Mouse (Mus musculus): ENCODE measurements around the gene Lrch1. TPM values are rescaled to one million over a fixed set of nuclear protein-coding genes. Genes with fewer than 3 reads are reported as not detected.

Lrch1 gene
- polyA plus RNA-seq, 1 experiment, result 11.5 TPM

- Histone ChIP-seq H3K27ac (ENCODE audit: insufficient read depth, low read length) (no peak overlapping the region), H3K36me3 (ENCODE audit: control insufficient read depth, insufficient read depth, low read length) (peaks cover 29% of the 10 kb centered on the region), H3K27me3 (ENCODE audit: control insufficient read depth, insufficient read depth, low read length) (no peaks in the 10 kb centered on the region), H3K4me3 (ENCODE audit: extremely low read depth, insufficient read depth, insufficient read length) (no peak overlapping the region), H3K4me1 (ENCODE audit: control insufficient read depth, insufficient read depth, insufficient read length) (no peaks in the 10 kb centered on the region)
- WGBS, result 95% methylated on average over 5 of the region's 5 CpGs
- no peak for DNase-seq (ENCODE audit: low read depth in 1 of 2, low spot score in 2 of 2)
- TF ChIP-seq POLR2A (IDR thresholded peaks at IDR 0.05; ENCODE audit: low read depth, low read length) (no peak), CTCF (IDR thresholded peaks at IDR 0.05; ENCODE audit: extremely low read depth, insufficient read depth, insufficient read length, insufficient replicate concordance) (no peak)
These were observed 157.1 kb downstream of the Lrch1 start for GRCm38 (mm10) chr14:74790535-74790934.

GRCm38 (mm10) chr14:74788766-74789165 is 158.9 kb downstream of the Lrch1 start:
- Histone ChIP-seq H3K27me3 (ENCODE audit: control insufficient read depth, insufficient read depth, low read length) (no peaks in the 10 kb centered on the region), H3K36me3 (ENCODE audit: control insufficient read depth, insufficient read depth, low read length) (peaks cover 33% of the 10 kb centered on the region), H3K4me1 (ENCODE audit: control insufficient read depth, insufficient read depth, insufficient read length) (no peaks in the 10 kb centered on the region), H3K27ac (ENCODE audit: insufficient read depth, low read length) (no peak overlapping the region), H3K4me3 (ENCODE audit: extremely low read depth, insufficient read depth, insufficient read length) (no peak overlapping the region)
- TF ChIP-seq CTCF (IDR thresholded peaks at IDR 0.05; ENCODE audit: extremely low read depth, insufficient read depth, insufficient read length, insufficient replicate concordance) (peak; percentile 7; the same call in 1 of the 2 replicates), POLR2A (IDR thresholded peaks at IDR 0.05; ENCODE audit: low read depth, low read length) (no peak)
- DNase-seq (ENCODE audit: low read depth in 1 of 2, low spot score in 2 of 2), result no peak
- 82% methylated on average over 8 of the region's 8 CpGs for WGBS

DNA sequence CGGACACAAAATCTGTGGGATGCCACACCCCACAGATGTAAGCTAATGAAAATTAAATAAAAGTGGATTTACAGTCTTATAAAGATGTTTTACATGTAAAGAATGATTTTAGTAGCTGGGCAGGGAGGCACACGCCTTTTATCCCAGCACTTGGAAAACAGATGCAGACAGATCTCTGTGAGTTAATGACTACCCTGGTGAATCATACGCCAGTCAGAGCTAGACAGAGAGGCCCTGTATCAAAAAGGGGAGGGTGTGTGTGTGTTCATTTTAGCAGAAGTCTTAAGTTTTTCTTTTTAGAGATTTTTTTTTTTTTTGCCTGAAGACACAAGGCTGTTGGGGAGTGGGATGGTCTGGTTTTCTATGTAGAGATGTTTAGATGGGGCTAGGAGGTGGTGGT is 160.0 kb downstream of the Lrch1 start:
- 100% methylated on average over 3 of the region's 3 CpGs for WGBS

DNA sequence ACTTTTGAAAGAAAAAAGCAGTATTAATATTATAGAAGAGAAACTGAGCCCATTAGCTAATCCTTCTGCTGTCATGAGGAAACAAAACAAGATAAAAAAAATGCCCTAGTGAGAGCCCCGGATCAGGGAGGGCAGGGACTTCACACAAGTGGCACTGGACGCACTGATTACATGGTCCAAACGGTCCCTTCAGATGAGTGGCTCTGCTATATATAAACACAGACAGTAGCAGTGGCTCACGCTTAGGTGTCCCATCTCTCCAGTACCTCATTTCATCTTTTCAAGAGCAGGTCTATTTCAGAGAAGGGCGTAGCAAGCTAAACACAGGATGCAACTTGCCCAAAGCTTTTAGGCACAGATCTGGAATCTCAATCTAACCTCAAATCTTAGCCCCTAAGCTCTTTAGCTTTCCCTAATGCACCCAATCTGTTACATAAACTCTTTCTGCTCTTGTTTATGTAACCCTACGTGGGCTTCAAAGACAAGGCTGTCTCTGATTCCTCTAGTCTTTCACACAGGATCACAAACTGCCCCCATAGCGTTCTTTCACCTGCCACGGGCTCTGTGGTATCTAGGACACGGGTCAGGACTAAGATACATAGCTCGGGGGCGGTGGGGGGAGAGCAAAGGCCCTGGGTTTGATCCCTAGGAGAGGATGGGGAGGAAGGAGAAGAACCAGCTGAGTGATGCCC is 163.3 kb downstream of the Lrch1 start:
- no peak for TF ChIP-seq POLR2A (IDR thresholded peaks at IDR 0.05; ENCODE audit: low read depth, low read length)
- no peak for TF ChIP-seq CTCF (IDR thresholded peaks at IDR 0.05; ENCODE audit: extremely low read depth, insufficient read depth, insufficient read length, insufficient replicate concordance)
- H3K4me3 ChIP-seq (ENCODE audit: extremely low read depth, insufficient read depth, insufficient read length), result no peak overlapping the region
- whole genome bisulfite sequencing, result 95% methylated on average over 11 of the region's 11 CpGs
- H3K36me3 ChIP-seq (ENCODE audit: control insufficient read depth, insufficient read depth, low read length), result peaks cover 28% of the 10 kb centered on the region
- no peaks in the 10 kb centered on the region for H3K27me3 ChIP-seq (ENCODE audit: control insufficient read depth, insufficient read depth, low read length)
- H3K4me1 ChIP-seq (ENCODE audit: control insufficient read depth, insufficient read depth, insufficient read length), result no peaks in the 10 kb centered on the region
- no peak for DNase-seq (ENCODE audit: low read depth in 1 of 2, low spot score in 2 of 2)
- no peak overlapping the region for H3K27ac ChIP-seq (ENCODE audit: insufficient read depth, low read length)

More for the DNA sequence above, 160.0 kb downstream of the Lrch1 start:
- H3K36me3 ChIP-seq (ENCODE audit: control insufficient read depth, insufficient read depth, low read length), result peaks cover 38% of the 10 kb centered on the region
- no peaks in the 10 kb centered on the region for H3K4me1 ChIP-seq (ENCODE audit: control insufficient read depth, insufficient read depth, insufficient read length)
- no peak overlapping the region for H3K27ac ChIP-seq (ENCODE audit: insufficient read depth, low read length)
- no peaks in the 10 kb centered on the region for H3K27me3 ChIP-seq (ENCODE audit: control insufficient read depth, insufficient read depth, low read length)
- TF ChIP-seq CTCF (IDR thresholded peaks at IDR 0.05; ENCODE audit: extremely low read depth, insufficient read depth, insufficient read length, insufficient replicate concordance), result no peak
- H3K4me3 ChIP-seq (ENCODE audit: extremely low read depth, insufficient read depth, insufficient read length), result no peak overlapping the region
- DNase-seq (ENCODE audit: low read depth in 1 of 2, low spot score in 2 of 2), result no peak

GRCm38 (mm10) chr14:74774046-74774619 is 173.5 kb downstream of the Lrch1 start:
- peaks cover 21% of the 10 kb centered on the region for H3K36me3 ChIP-seq (ENCODE audit: control insufficient read depth, insufficient read depth, low read length)
- no peaks in the 10 kb centered on the region for H3K27me3 ChIP-seq (ENCODE audit: control insufficient read depth, insufficient read depth, low read length)
- DNase-seq (ENCODE audit: low read depth in 1 of 2, low spot score in 2 of 2), result no peak
- TF ChIP-seq CTCF (IDR thresholded peaks at IDR 0.05; ENCODE audit: extremely low read depth, insufficient read depth, insufficient read length, insufficient replicate concordance), result no peak
- no peak for TF ChIP-seq POLR2A (IDR thresholded peaks at IDR 0.05; ENCODE audit: low read depth, low read length)
- H3K4me3 ChIP-seq (ENCODE audit: extremely low read depth, insufficient read depth, insufficient read length), result no peak overlapping the region
- H3K27ac ChIP-seq (ENCODE audit: insufficient read depth, low read length), result no peak overlapping the region
- 77% methylated on average over 10 of the region's 10 CpGs for WGBS
- H3K4me1 ChIP-seq (ENCODE audit: control insufficient read depth, insufficient read depth, insufficient read length), result no peaks in the 10 kb centered on the region

GRCm38 (mm10) chr14:74767892-74768291 is 179.8 kb downstream of the Lrch1 start:
- H3K4me3 ChIP-seq (ENCODE audit: extremely low read depth, insufficient read depth, insufficient read length), result no peak overlapping the region
- H3K36me3 ChIP-seq (ENCODE audit: control insufficient read depth, insufficient read depth, low read length), result peaks cover 18% of the 10 kb centered on the region
- TF ChIP-seq CTCF (IDR thresholded peaks at IDR 0.05; ENCODE audit: extremely low read depth, insufficient read depth, insufficient read length, insufficient replicate concordance) (no peak), POLR2A (IDR thresholded peaks at IDR 0.05; ENCODE audit: low read depth, low read length) (no peak)
- 79% methylated on average over 1 of the region's 1 CpGs for WGBS
- H3K4me1 ChIP-seq (ENCODE audit: control insufficient read depth, insufficient read depth, insufficient read length), result no peaks in the 10 kb centered on the region
- H3K27me3 ChIP-seq (ENCODE audit: control insufficient read depth, insufficient read depth, low read length), result no peaks in the 10 kb centered on the region
- no peak overlapping the region for H3K27ac ChIP-seq (ENCODE audit: insufficient read depth, low read length)
- no peak for DNase-seq (ENCODE audit: low read depth in 1 of 2, low spot score in 2 of 2)
